Mouse (Mus musculus): ENCODE data around the gene Naa80.

Gene Naa80

GRCm38 (mm10) chr9:107578587-107578986 is at the start of gene Naa80:
TSS of gene Naa80 (plus strand) at chr9:107578887.
- DNase-seq (ENCODE audit: low spot score) = no peak

DNA sequence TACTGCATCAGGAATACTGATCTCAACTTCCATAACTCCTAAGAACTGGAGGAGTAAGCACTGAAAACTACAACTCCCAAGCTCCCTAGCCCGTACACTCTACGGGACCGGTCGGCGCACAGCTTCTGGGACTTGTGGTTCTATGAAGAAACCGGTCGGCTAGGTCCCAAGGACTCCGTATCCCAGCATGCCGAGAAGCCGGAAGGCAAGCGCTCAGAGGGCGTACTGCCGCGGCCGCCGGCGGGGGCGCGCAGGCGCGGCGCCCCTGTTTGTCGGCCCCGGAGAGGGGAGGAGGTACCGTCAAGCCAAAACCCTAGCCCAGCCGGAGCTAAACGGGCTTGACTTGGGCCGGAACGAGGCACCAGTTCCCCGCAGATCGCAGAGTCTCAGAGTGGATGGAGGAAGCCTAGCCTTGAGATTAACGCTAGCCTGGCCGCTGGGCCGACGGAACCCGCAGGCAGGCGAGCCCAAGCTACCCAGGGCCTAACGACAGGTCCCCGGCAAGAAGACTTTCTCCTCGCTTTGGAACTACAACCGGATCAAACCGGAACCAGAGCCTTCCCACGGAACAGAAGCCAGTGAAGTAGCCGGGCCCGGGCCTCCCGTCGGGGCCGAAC is 44.8 kb upstream of the Naa80 start, which contains the start of gene Tmem115:
Gene Tmem115, plus strand, starts transcription at position 155 of the 617 bp plus-strand sequence.
- DNase-seq (ENCODE audit: low spot score) = peak; percentile 75

DNA sequence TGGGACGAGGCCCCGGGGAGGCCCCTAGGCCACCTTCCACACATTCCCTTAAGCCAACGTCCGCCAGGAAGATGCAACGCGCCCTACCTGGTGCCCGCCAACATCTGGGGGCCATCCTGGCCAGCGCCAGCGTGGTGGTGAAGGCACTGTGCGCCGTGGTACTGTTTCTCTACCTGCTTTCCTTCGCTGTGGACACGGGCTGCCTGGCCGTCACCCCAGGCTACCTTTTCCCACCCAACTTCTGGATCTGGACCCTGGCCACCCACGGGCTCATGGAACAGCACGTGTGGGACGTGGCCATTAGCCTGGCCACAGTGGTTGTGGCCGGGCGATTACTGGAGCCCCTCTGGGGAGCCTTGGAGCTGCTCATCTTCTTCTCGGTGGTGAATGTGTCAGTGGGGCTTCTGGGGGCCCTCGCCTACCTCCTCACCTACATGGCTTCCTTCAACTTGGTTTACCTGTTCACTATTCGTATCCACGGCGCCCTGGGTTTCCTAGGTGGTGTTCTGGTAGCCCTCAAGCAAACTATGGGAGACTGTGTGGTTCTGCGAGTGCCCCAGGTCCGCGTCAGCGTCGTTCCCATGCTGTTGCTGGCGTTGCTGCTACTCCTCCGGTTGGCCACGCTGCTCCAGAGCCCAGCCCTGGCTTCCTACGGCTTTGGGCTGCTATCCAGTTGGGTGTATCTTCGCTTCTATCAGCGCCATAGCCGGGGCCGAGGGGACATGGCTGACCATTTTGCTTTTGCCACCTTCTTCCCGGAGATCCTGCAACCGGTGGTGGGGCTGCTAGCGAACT is 44.1 kb upstream of the Naa80 start:
- peak; percentile 39 for DNase-seq (ENCODE audit: low spot score)

GRCm38 (mm10) chr9:107538231-107538630 is 40.5 kb upstream of the Naa80 start:
- no peak for DNase-seq (ENCODE audit: low spot score)

GRCm38 (mm10) chr9:107538711-107539110 is 40.0 kb upstream of the Naa80 start:
- DNase-seq (ENCODE audit: low spot score) = no peak

- no peak for DNase-seq (ENCODE audit: low spot score)
Observed at GRCm38 (mm10) chr9:107539940-107540339, 38.7 kb upstream of the Naa80 start.

- no peak for DNase-seq (ENCODE audit: low spot score)
Observed at GRCm38 (mm10) chr9:107540420-107540819, 38.3 kb upstream of the Naa80 start.

DNA sequence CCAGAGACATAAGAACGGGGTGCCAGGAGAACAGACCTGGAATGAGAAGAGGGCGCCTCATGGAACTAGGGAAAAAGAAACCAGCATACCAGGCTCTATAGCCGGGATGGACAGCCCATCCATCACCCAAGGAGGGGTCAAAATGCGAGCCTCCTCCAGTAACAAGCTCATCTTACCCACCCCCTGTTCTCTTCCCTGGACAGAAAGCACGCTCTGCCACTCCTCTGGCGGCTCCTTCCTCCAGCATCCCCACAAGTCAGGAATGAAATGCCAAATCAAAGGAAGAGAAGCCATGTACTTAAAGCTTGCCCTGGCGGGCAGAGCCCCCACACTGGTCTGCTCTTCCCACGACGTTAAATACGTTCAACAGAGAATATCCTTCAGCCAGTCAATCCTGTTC is 37.7 kb upstream of the Naa80 start:
- no peak for DNase-seq (ENCODE audit: low spot score)

- peak; percentile 90 for DNase-seq (ENCODE audit: low spot score)
Observed at GRCm38 (mm10) chr9:107541474-107542351, 37.0 kb upstream of the Naa80 start, which contains the start of the genes Cyb561d2 and Nprl2. TSS of gene Cyb561d2 (minus strand) at chr9:107542193. TSS of gene Nprl2 (plus strand) at chr9:107542226.

DNA sequence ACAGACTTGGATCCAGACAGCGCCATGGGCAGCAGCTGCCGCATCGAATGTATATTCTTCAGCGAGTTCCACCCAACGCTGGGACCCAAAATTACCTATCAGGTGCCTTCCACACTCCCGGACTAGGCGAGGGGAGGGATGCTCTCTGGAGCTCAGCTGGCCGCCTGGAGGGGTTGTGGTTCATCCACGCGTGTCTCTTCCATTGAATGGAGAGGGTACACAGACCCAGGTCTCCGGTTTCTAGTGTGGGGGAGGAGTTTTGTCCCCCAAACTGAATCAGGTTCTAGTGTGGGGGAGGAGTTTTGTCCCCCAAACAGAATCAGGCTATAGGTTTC is 36.4 kb upstream of the Naa80 start:
- no peak for DNase-seq (ENCODE audit: low spot score)

GRCm38 (mm10) chr9:107542721-107543120 is 36.0 kb upstream of the Naa80 start:
- DNase-seq (ENCODE audit: low spot score) = no peak

DNA sequence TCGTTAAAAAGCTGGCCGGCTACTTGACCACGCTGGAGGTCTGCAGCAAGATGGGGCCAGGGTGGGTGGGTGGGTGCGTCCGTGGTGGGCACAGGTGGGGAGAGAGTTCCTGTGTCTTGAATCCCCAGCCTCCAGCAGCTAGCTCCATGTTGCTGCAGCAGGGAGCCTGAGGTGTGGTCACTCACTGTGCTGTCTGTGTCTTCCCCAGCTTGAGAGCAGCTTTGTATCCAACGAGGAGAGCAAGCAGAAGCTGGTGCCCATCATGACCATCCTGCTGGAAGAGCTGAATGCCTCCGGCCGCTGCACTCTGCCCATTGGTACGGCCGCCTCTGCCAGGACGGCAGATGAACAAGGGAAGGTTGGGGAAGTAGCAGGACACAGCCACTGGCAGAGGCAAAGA is 35.4 kb upstream of the Naa80 start:
- DNase-seq (ENCODE audit: low spot score) = no peak

DNA sequence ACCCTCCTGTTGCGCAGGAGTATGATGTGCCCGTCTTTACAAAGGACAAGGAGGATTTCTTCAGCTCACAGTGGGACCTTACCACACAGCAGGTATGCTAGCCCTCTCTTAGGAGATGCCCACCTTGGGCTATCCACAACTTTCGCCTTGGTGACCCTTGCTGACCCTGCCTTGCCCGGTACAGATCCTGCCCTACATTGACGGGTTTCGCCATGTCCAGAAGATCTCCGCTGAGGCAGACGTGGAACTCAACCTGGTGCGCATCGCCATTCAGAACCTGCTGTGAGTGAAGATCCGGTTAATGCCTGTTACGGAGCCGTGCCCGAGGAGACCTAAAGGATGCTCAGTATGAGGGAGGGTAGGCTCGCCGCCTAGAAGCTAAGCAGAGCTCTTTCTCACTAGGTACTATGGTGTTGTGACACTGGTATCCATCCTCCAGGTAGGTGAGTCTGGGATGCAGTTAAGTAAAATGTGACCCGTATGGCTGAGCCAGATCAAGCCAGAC is 34.4 kb upstream of the Naa80 start:
- no peak for DNase-seq (ENCODE audit: low spot score)

- no peak for DNase-seq (ENCODE audit: low spot score)
Observed at GRCm38 (mm10) chr9:107544729-107545128, 34.0 kb upstream of the Naa80 start.

GRCm38 (mm10) chr9:107545199-107545598 is 33.5 kb upstream of the Naa80 start:
- no peak for DNase-seq (ENCODE audit: low spot score)

DNA sequence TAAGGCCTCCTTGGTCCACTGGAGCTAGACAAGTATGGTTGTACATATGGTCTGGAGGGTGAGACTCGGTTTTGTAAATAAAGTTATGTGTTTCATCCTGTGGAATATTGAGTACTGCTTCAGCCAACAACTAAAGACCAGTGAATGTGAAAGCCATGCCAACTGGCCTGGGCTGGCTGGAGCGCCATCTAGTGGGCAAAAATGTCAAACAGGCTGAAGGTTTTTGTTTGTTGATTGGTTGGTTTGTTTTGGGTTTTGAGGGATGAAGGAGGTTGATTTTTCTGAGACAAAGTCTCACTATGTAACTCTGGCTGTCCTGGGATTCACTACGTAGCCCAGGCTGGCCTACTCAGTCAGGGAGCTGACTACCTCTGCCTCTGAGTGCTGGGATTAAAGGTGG is 33.1 kb upstream of the Naa80 start:
- peak; percentile 75 for DNase-seq (ENCODE audit: low spot score)

DNA sequence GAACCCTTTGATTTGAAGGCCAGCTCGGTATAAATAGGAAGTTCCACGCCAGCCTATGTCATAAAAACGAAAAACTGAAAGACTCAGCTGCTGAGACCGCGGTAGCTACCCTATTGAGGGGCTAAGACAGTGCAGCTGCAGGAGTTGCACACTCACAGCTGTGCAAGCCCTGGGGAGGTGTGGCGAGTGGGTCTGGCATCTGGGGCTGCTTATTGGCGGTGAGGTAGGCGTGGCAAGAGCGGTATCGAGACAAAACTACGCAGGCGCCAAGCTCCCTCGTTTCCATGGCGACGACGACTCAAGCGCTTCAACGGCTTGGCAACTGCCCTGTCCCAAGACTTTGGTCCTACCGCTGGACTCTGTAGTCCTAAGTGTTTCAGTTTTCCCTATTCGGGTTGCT is 31.7 kb upstream of the Naa80 start, which contains the start of gene Zmynd10:
Gene Zmynd10, plus strand, starts transcription at position 273 of the 400 bp plus-strand sequence.
- DNase-seq (ENCODE audit: low spot score) = peak; percentile 73

DNA sequence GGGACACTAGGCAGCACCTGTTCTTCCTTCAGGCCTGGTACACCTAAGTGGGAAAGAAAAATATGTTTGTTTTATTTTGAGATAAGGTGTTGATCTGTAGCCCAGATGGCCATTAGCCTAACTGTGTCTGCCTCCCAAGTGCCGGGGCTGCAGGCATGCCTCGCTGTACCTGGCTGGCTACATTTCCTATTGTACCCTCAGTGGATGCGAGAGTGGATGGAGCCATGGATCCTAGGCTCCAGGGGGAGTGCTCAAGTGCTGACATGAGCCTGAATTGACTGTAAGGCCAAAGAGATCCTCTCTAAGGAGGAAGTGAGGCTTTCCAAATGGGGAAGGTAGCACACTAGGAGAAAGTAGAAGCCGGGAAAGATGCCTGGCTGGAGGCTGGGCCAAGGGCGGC is 30.7 kb upstream of the Naa80 start:
- no peak for DNase-seq (ENCODE audit: low spot score)

DNA sequence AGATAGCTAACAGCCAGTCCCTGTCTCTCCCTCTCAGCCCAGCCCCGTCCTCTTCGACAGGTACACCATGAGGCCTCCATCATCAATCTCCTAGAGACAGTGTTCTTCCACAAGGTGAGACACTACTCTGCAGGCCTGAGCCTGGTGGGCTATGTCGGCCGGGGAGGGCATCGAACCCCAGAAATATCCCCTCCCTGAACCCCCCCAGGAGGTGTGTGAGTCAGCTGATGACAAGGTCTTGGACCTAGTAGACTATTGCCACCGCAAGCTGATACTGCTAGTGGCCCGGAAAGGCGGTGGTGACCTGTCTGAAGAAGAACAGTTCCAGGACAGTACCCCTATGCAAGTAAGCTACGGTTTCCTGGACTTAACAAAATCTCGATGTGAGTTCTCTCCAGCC is 29.9 kb upstream of the Naa80 start:
- no peak for DNase-seq (ENCODE audit: low spot score)

GRCm38 (mm10) chr9:107549297-107550074 is 29.2 kb upstream of the Naa80 start:
- DNase-seq (ENCODE audit: low spot score) = no peak

DNA sequence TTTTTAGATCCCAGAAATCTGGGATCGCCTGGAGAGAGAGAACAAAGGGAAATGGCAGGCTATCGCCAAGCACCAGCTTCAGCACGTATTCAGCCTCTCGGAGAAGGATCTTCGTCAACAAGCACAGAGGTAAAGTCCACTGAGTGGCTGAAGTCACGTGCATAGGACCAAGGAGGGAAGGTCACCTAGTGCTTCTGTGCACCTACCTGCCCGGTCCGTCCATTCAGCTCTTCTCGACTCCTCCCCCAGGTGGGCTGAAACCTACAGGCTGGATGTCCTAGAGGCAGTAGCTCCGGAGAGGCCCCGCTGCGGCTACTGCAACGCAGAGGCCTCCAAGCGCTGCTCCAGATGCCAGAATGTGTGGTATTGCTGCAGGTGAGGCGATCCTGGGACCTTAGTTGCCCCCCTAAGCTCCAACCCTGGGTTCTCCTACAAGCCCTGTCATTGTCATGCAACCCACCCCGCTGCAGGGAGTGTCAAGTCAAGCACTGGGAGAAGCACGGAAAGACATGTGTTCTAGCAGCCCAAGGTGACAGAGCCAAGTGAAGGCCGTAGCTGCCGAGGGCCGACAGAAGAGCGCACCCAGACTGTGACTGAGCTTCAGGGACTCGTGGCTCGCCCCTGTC is 28.1 kb upstream of the Naa80 start:
- DNase-seq (ENCODE audit: low spot score) = no peak
